Comparison of ENCODE assay signal across 8 mouse cellular contexts in the genomic region with DNA sequence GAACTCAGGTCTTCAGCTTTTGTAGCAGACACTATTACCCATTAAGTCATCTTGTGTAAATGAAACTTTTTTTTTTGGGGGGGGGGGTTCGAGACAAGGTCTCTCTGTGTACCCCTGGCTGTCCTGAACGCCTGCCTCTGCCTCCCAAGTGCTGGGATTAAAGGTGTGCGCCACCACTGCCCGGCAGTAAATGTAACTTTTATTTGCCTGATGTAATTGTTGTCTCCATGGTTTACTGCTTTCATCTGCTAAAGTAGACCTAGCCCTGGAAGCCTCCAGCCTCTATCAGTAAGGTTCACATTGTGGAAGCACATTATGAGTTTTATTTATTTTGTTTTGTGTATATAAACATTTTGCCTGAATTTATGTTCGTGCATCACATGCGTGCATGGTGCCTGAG. TPM values are rescaled to one million over a fixed set of nuclear protein-coding genes. Genes with fewer than 3 reads are reported as not detected.
DNase-seq lines count a peak whose midpoint lies in the region; ATAC-seq and TF ChIP-seq lines count a peak whose summit lies in the region.
"Had no signal": no experiment of that assay in that cellular context is flagged by ENCODE, and none has a peak within 500 bp of the region (broad histone marks: within the 10 kb centered on the region; RNA-seq: fewer than 3 reads in every experiment).

No protein-coding gene starts in this region.

- no peaks in the 10 kb centered on the region for H3K27me3 ChIP-seq in forebrain, embryonic 12.5 days
- no peaks in the 10 kb centered on the region for H3K27me3 ChIP-seq in limb, embryonic 13.5 days
- H3K27me3 ChIP-seq in neural tube, embryonic 15.5 days (replicated peaks), result no peaks in the 10 kb centered on the region
- H3K27me3 ChIP-seq: Patski had no signal

- no peaks in the 10 kb centered on the region; the same call in 1 of the 2 replicates for H3K36me3 ChIP-seq in forebrain, embryonic 12.5 days (replicated peaks)
- peaks cover 8% of the 10 kb centered on the region for H3K36me3 ChIP-seq in limb, embryonic 13.5 days
- no peaks in the 10 kb centered on the region for H3K36me3 ChIP-seq in neural tube, embryonic 15.5 days

- peak; percentile 55; the same call in 1 of the 2 replicates for ATAC-seq in forebrain, embryonic 12.5 days (ENCODE audit: low FRiP score)
- peak; percentile 29; the same call in 1 of the 2 replicates for ATAC-seq in limb, embryonic 13.5 days (ENCODE audit: low FRiP score, low read depth)
- ATAC-seq in neural tube, embryonic 15.5 days (ENCODE audit: low FRiP score), result peak; percentile 75

- H3K9ac ChIP-seq in forebrain, embryonic 12.5 days, result no peak overlapping the region
- H3K9ac ChIP-seq in limb, embryonic 13.5 days, result no peak overlapping the region
- H3K9ac ChIP-seq in neural tube, embryonic 15.5 days (replicated peaks), result no peak overlapping the region

- WGBS in forebrain, embryonic 12.5 days, result 45% methylated on average over 6 of the region's 6 CpGs
- 28% methylated on average over 6 of the region's 6 CpGs for WGBS in limb, embryonic 13.5 days
- 36% methylated on average over 6 of the region's 6 CpGs for WGBS in neural tube, embryonic 15.5 days

- H3K4me3 ChIP-seq in left cerebral cortex, adult 2 months, result peak overlapping the region; percentile 62
- H3K4me3 ChIP-seq in forebrain, embryonic 12.5 days (replicated peaks), result peak overlapping the region; percentile 57; the same call in 1 of the 2 replicates
- 0 out of 2 replicates have a peak overlapping the region, but pooled peaks have one; percentile 59 for H3K4me3 ChIP-seq in limb, embryonic 13.5 days
- peak overlapping the region; percentile 54 for H3K4me3 ChIP-seq in neural tube, embryonic 15.5 days (replicated peaks)

- H3K9me3 ChIP-seq in forebrain, embryonic 12.5 days, result no peaks in the 10 kb centered on the region
- no peaks in the 10 kb centered on the region for H3K9me3 ChIP-seq in limb, embryonic 13.5 days
- no peaks in the 10 kb centered on the region for H3K9me3 ChIP-seq in neural tube, embryonic 15.5 days (replicated peaks)

- DNase-seq in left cerebral cortex, adult 2 months (ENCODE audit: extremely low spot score in 1 of 2, low spot score in 2 of 2), result no peak
- DNase-seq in left cerebral cortex, postnatal 36 days (ENCODE audit: low spot score in 2 of 2), result no peak
- DNase-seq in layer of hippocampus, adult 8-10 months (ENCODE audit: low spot score in 2 of 2), result no peak
- DNase-seq in kidney, postnatal 4 days, result no peak

- intact Hi-C loops in left cerebral cortex, adult 2 months (cut with DNase I), result no loop called here
- intact Hi-C loops in left cerebral cortex, postnatal 36 days (cut with DNase I), result no loop called here

- peak overlapping the region; percentile 35 for H3K4me2 ChIP-seq in forebrain, embryonic 12.5 days
- H3K4me2 ChIP-seq in limb, embryonic 13.5 days (replicated peaks), result peak overlapping the region; percentile 46
- H3K4me2 ChIP-seq in neural tube, embryonic 15.5 days, result peak overlapping the region; percentile 57

- H3K4me1 ChIP-seq in forebrain, embryonic 12.5 days, result peaks cover 4% of the 10 kb centered on the region; the same call in 1 of the 2 replicates
- H3K4me1 ChIP-seq in limb, embryonic 13.5 days, result peaks cover 7% of the 10 kb centered on the region; the same call in 1 of the 2 replicates
- peaks cover 15% of the 10 kb centered on the region for H3K4me1 ChIP-seq in neural tube, embryonic 15.5 days

- H3K27ac ChIP-seq in left cerebral cortex, adult 2 months, result peak overlapping the region; percentile 54; the same call in 1 of the 2 replicates
- H3K27ac ChIP-seq in forebrain, embryonic 12.5 days, result no peak overlapping the region
- no peak overlapping the region for H3K27ac ChIP-seq in limb, embryonic 13.5 days
- H3K27ac ChIP-seq in neural tube, embryonic 15.5 days (replicated peaks), result peak overlapping the region; percentile 41; the same call in 1 of the 2 replicates

- no peak for TF ChIP-seq CTCF in left cerebral cortex, adult 2 months (IDR thresholded peaks at IDR 0.05)

RNA-seq across cellular contexts. Expression of a gene that starts 0.4 kb away (rescaled TPM):
- total RNA-seq in left cerebral cortex, adult 2 months (2021), result 10 to 100 TPM; 32.9 to 34.5 TPM
- total RNA-seq in left cerebral cortex, postnatal 36 days (2021), result 10 to 100 TPM; 34.8 to 35.7 TPM
- 45.6 and 53.4 TPM in 2 replicates for polyA plus RNA-seq in forebrain, embryonic 12.5 days (2016; fragmentation: Nextera tagmentation; extraction: Ambion mirVana)
- 40.8 and 42.6 TPM in 2 replicates for polyA plus RNA-seq in limb, embryonic 13.5 days (2015; fragmentation: Nextera tagmentation; extraction: Ambion mirVana)
- polyA plus RNA-seq in neural tube, embryonic 15.5 days (2015; fragmentation: Nextera tagmentation; extraction: Ambion mirVana), result 46.0 and 46.5 TPM in 2 replicates
- total RNA-seq in layer of hippocampus, adult 8-10 months (2022), result 10 to 100 TPM; 33.2 to 39.4 (median 35.8) TPM

RNA-seq across cellular contexts. Expression of a gene that starts 15.5 kb away (rescaled TPM):
- total RNA-seq in left cerebral cortex, adult 2 months (2021), result under 1 TPM; 0.16 to 0.43 TPM
- total RNA-seq in left cerebral cortex, postnatal 36 days (2021), result under 1 TPM; 0.17 to 0.41 TPM
- polyA plus RNA-seq in forebrain, embryonic 12.5 days (2016; fragmentation: Nextera tagmentation; extraction: Ambion mirVana), result 0.09 and 0.19 TPM in 2 replicates
- 0.22 and 0.40 TPM in 2 replicates for polyA plus RNA-seq in limb, embryonic 13.5 days (2015; fragmentation: Nextera tagmentation; extraction: Ambion mirVana)
- polyA plus RNA-seq in neural tube, embryonic 15.5 days (2015; fragmentation: Nextera tagmentation; extraction: Ambion mirVana), result 0.13 TPM in 1 of 2 replicates, not detected in the other
- total RNA-seq in layer of hippocampus, adult 8-10 months (2022), result under 1 TPM; 0.23 to 0.36 (median 0.30) TPM

RNA-seq across cellular contexts. Expression of a gene that starts 17.6 kb away (rescaled TPM):
- 10 to 100 TPM; 61.0 to 68.9 TPM for total RNA-seq in left cerebral cortex, adult 2 months (2021)
- 10 to 100 TPM; 64.0 to 64.3 TPM for total RNA-seq in left cerebral cortex, postnatal 36 days (2021)
- polyA plus RNA-seq in forebrain, embryonic 12.5 days (2016; fragmentation: Nextera tagmentation; extraction: Ambion mirVana), result 21.1 and 21.2 TPM in 2 replicates
- 32.0 and 36.1 TPM in 2 replicates for polyA plus RNA-seq in limb, embryonic 13.5 days (2015; fragmentation: Nextera tagmentation; extraction: Ambion mirVana)
- polyA plus RNA-seq in neural tube, embryonic 15.5 days (2015; fragmentation: Nextera tagmentation; extraction: Ambion mirVana), result 34.6 and 34.9 TPM in 2 replicates
- total RNA-seq in layer of hippocampus, adult 8-10 months (2022), result 10 to 100 TPM; 55.6 to 68.4 (median 62.7) TPM

RNA-seq across cellular contexts. Expression of a gene that starts 25.3 kb away (rescaled TPM):
- total RNA-seq in left cerebral cortex, adult 2 months (2021), result 1 to 10 TPM; 6.5 to 8.8 TPM
- total RNA-seq in left cerebral cortex, postnatal 36 days (2021), result 1 to 10 TPM; 8.4 to 9.1 TPM
- polyA plus RNA-seq in forebrain, embryonic 12.5 days (2016; fragmentation: Nextera tagmentation; extraction: Ambion mirVana), result 45.5 and 52.0 TPM in 2 replicates
- 108 and 114 TPM in 2 replicates for polyA plus RNA-seq in limb, embryonic 13.5 days (2015; fragmentation: Nextera tagmentation; extraction: Ambion mirVana)
- polyA plus RNA-seq in neural tube, embryonic 15.5 days (2015; fragmentation: Nextera tagmentation; extraction: Ambion mirVana), result 20.3 and 50.6 TPM in 2 replicates
- 1 to 10 TPM; 4.6 to 7.8 (median 6.0) TPM for total RNA-seq in layer of hippocampus, adult 8-10 months (2022)

RNA-seq across cellular contexts. Expression of a gene that starts 25.5 kb away (rescaled TPM):
- total RNA-seq in left cerebral cortex, adult 2 months (2021), result not detected
- not detected for total RNA-seq in left cerebral cortex, postnatal 36 days (2021)
- polyA plus RNA-seq in forebrain, embryonic 12.5 days (2016; fragmentation: Nextera tagmentation; extraction: Ambion mirVana), result 0.66 TPM in 1 of 2 replicates, not detected in the other
- 0.48 and 0.78 TPM in 2 replicates for polyA plus RNA-seq in limb, embryonic 13.5 days (2015; fragmentation: Nextera tagmentation; extraction: Ambion mirVana)
- 1.4 TPM in 1 of 2 replicates, not detected in the other for polyA plus RNA-seq in neural tube, embryonic 15.5 days (2015; fragmentation: Nextera tagmentation; extraction: Ambion mirVana)
- total RNA-seq in layer of hippocampus, adult 8-10 months (2022), result not detected
- polyA plus RNA-seq: Patski had no signal

Comparison
In these comparisons a context has a peak if more than half of its experiments do, and no peak if none do; other contexts are left out.
1. H3K27ac ChIP-seq: peak in left cerebral cortex, adult 2 months (single experiment) and neural tube, embryonic 15.5 days (single experiment); none in forebrain, embryonic 12.5 days (single experiment) and limb, embryonic 13.5 days (single experiment).
2. Peak in every context shown above with its lines, with median percentiles within 50 percentile points of each other: H3K4me3 ChIP-seq, ATAC-seq and H3K4me2 ChIP-seq.